Mouse (Mus musculus) hindbrain, postnatal 0 days (tissue): ENCODE measurements around the gene Naip5. TPM values are rescaled to one million over a fixed set of nuclear protein-coding genes. Genes with fewer than 3 reads are reported as not detected.
"Not testable (repeated sequence)": the region's sequence is repeated elsewhere in the genome, so short reads cannot be mapped to it uniquely, and the experiment has no call there.

Source experiments
- ATAC-seq: fragments of 200-750 bp; cut with Nextera tagmentation; 2 replicates; pipeline ENCODE4 v1.8.0; 2017; ENCODE audit warnings: mild to moderate bottlenecking, moderate TSS enrichment, moderate library complexity
- DNase-seq: peaks from one replicate; pipeline ENCODE4 v3.0.0-alpha.2; 2015; ENCODE audit warnings: low spot score
- H3K27ac ChIP-seq: fragments of 300-500 bp; sonication (generic); 2 replicates; pipeline ENCODE4 v1.5.1; 2014; ENCODE audit warnings: mild to moderate bottlenecking
- H3K27me3 ChIP-seq: fragments of 300-500 bp; sonication (generic); 2 replicates; pipeline ENCODE4 v1.6.1; 2014; ENCODE audit warnings: low read length, mixed read lengths; ENCODE audit not compliant: insufficient read depth
- H3K36me3 ChIP-seq: fragments of 300-500 bp; sonication (generic); 2 replicates; pipeline ENCODE4 v1.6.1; 2014; ENCODE audit warnings: low read length, mixed read lengths; ENCODE audit not compliant: insufficient read depth
- H3K4me1 ChIP-seq: fragments of 300-500 bp; sonication (generic); 2 replicates; pipeline ENCODE4 v1.6.1; 2014; ENCODE audit warnings: antibody characterized with exemption, low read length, mixed read lengths; ENCODE audit not compliant: insufficient read depth
- H3K4me2 ChIP-seq: fragments of 300-500 bp; sonication (generic); 2 replicates; pipeline ENCODE4 v1.6.1; 2014; ENCODE audit warnings: low read depth, mild to moderate bottlenecking, low read length, moderate library complexity, mixed read lengths
- H3K4me3 ChIP-seq: fragments of 300-500 bp; sonication (generic); 2 replicates; pipeline ENCODE4 v1.5.1; 2014; ENCODE audit warnings: low read length
- H3K9ac ChIP-seq: fragments of 300-500 bp; sonication (generic); replicated peaks from 2 replicates; pipeline ENCODE4 v1.6.1; 2014; ENCODE audit warnings: mild to moderate bottlenecking, low read length, moderate library complexity, mixed read lengths
- H3K9me3 ChIP-seq: fragments of 300-500 bp; sonication (generic); 2 replicates; pipeline ENCODE4 v1.6.1; 2016; ENCODE audit warnings: low read length, mixed read lengths
- CTCF ChIP-seq: IDR thresholded peaks from 2 replicates; pipeline ENCODE4 v1.5.1; 2016; ENCODE audit warnings: antibody characterized with exemption, control low read depth, low read depth
- WGBS: fragments of 180-500 bp; shearing (Covaris S2); extraction: QIAGEN DNeasy Blood & Tissue Kit; methylation state at CpG from one replicate; pipeline ENCODE4 v1.1.7; 2014; 5-methylcytosine and 5-hydroxymethylcytosine counted together
- polyA plus RNA-seq: library from polyadenylated mRNA; unstranded; fragments of >200 nt; fragmentation: Nextera tagmentation; extraction: Ambion mirVana; gene quantifications from 2 replicates; pipeline ENCODE4 v1.2.1, GENCODE M21; 2015
- total RNA-seq: library from RNA; depleted of rRNA; stranded (reverse); fragments of >200 nt; gene quantifications from 2 replicates; pipeline ENCODE4 v1.2.3, GENCODE M21; 2014

The Naip5 gene
- total and polyA plus RNA-seq, 2 experiments from 2014 or later = 0.13 to 0.31 TPM

DNA sequence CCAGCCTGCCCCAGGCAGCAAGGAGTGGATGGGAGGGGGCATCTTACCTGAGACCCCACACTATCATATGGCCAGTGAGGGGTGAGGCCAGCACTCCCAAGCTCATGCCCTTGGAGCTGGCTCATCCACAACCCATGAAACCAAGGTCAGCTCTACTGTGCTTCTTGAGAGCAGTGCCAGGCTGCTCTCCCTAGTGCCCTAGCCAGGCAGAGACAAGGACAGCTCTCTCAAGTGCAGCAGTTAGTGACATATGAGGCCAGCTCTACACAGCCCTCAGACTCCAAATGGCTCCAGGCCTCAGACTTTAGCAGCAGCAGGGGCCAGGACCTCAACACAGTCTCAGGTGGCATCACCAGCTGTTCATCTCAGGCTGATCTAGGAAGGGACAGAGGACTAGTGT is 2.4 kb downstream of the Naip5 start:
- TF ChIP-seq CTCF = no peak
- ATAC-seq (peak; percentile 40; the same call in 1 of the 2 replicates), DNase-seq (no peak)
- H3K9ac ChIP-seq = no peak overlapping the region
- no peaks in the 10 kb centered on the region for H3K4me1 ChIP-seq
- H3K4me3 ChIP-seq = no peak overlapping the region
- H3K27ac ChIP-seq = no peak overlapping the region
- H3K9me3 ChIP-seq = no peaks in the 10 kb centered on the region
- H3K4me2 ChIP-seq = no peak overlapping the region
- no peaks in the 10 kb centered on the region for H3K27me3 ChIP-seq
- no peaks in the 10 kb centered on the region for H3K36me3 ChIP-seq

DNA sequence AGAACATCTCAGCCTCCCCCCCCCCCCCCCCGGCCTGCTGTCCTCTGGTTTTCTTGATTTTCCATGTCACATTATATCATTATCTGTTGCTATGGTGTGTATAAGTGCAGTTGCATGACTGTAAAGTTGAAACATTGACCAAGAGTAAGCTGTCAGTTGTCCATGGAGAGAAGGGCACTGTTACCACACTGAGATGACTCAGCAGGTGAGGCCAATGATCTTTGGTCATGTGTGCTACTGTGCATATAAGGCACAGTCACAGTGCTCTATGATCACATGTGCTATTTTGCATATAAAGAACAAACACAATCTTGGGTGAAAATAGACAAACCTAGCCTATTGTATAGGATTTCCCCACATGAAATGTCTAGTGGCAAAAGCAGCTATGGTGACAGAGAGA is 32.4 kb downstream of the Naip5 start:
- H3K9me3 ChIP-seq, H3K27ac ChIP-seq, H3K4me3 ChIP-seq, H3K27me3 ChIP-seq, H3K36me3 ChIP-seq, ATAC-seq, H3K4me2 ChIP-seq, DNase-seq, H3K4me1 ChIP-seq, H3K9ac ChIP-seq: not testable (repeated sequence)
- WGBS = 77% methylated on average over 1 of the region's 1 CpGs

DNA sequence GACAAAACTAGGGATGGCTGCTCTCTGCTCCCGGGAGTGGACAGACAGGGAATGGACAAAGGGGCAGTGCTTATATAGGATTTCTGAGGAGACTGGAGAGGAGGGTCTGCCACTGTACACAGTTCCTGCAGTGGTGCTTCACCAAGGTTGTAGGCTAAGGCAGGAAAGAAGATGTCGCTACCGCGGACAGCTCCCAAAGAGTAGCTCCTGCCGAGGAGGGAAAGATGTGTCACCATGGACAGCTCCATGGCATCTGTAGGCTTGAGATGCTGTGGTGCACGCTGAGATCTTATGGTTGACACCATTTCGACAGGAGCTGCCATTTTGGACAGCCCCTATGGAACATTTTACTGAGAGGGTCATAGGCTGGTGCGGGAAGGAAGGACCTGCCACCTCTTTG is 35.6 kb downstream of the Naip5 start:
- Histone ChIP-seq H3K27ac (no peak overlapping the region), H3K9ac (no peak overlapping the region), H3K36me3 (no peaks in the 10 kb centered on the region), H3K9me3 (no peaks in the 10 kb centered on the region), H3K4me3 (no peak overlapping the region), H3K4me1 (no peaks in the 10 kb centered on the region), H3K27me3 (no peaks in the 10 kb centered on the region), H3K4me2 (no peak overlapping the region)
- no peak for TF ChIP-seq CTCF
- DNase-seq (peak; percentile 10), ATAC-seq (no peak)
- 31% methylated on average over 8 of the region's 8 CpGs for WGBS

DNA sequence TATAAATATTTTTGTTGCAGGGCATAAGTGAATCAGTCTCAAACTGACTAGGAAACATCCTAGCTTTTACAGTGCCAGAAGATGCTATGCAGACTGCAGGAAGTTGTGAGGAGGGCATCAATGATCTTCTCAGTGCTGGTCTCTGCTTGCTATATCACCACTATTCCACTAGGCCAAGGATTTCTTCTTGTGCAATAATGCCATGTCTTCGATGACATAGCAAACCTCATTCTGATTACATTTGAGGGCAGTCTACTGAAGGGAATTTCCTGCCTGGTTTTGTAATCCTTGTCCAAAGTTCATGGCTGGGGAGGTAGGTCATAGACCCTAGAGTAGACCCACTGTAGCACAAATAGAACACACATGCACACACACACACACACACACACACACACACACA is 42.8 kb downstream of the Naip5 start:
- WGBS = 92% methylated on average over 1 of the region's 1 CpGs
- Histone ChIP-seq H3K9me3 (no peaks in the 10 kb centered on the region), H3K36me3 (no peaks in the 10 kb centered on the region), H3K27me3 (no peaks in the 10 kb centered on the region), H3K4me3 (no peak overlapping the region), H3K4me2 (no peak overlapping the region), H3K4me1 (no peaks in the 10 kb centered on the region), H3K9ac (no peak overlapping the region), H3K27ac (no peak overlapping the region)
- TF ChIP-seq CTCF = no peak
- ATAC-seq (no peak), DNase-seq (no peak)

DNA sequence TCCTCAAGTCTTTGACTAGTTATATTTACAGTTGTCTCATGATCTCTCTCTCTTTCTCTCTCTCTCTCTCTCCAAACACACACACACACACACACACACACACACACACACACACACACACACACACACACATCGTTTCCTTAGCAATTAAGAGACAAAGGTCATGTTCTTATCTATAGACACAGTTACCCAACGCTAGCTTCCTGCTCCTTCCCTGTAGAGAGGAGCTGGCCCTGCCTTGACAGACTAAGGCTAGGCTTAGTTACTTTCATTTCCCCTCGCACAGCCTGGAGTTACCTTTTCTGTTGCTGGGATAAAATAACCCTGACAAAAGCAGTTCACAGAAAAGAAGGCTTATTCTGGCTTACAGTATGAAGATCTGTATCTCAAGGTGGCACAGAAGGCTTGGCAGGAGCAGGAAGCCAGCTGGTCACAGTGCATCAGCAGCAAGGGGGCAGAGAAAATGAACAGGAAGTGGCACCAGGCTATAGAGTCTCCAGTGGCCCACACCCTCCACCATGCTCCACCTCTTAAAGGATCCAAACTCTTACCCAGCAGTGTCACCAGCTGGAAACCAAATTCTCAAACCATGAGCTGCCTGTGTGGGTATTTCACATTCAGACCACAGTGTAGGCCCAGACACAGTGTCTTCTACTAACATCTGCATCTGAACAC is 44.3 kb downstream of the Naip5 start, which contains the start of gene Naip2:
Gene Naip2 (minus strand): TSS at position 434 of the 675 bp plus-strand sequence.
- H3K4me3 ChIP-seq, H3K36me3 ChIP-seq, H3K4me2 ChIP-seq, ATAC-seq, H3K4me1 ChIP-seq, H3K9ac ChIP-seq, H3K27ac ChIP-seq, H3K9me3 ChIP-seq, H3K27me3 ChIP-seq, DNase-seq: not testable (repeated sequence)
- WGBS = 67% methylated on average over 3 of the region's 3 CpGs

DNA sequence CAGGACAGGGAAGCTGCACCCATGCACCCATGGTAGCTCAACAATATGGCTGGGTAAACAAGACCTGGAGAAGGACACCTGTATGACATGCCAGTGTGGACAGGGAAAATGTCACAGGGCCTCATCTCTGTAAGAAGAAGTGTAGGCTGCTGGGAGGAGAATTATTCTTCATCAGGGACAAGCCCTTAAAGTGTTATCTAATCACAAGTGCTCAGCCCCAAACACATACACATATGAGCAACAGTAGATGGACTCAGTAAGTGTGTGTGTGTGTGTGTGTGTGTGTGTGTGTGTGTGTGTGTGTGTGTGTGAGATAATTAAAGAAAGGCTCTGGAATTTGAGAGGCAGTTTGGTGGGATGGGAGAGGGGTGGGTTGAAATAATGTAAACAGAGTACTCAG is 45.3 kb downstream of the Naip5 start:
- no peak for DNase-seq
- Histone ChIP-seq H3K9ac (no peak overlapping the region), H3K27me3 (no peaks in the 10 kb centered on the region), H3K36me3 (no peaks in the 10 kb centered on the region), H3K4me3 (no peak overlapping the region), H3K4me1 (no peaks in the 10 kb centered on the region), H3K4me2 (no peak overlapping the region), H3K9me3 (no peaks in the 10 kb centered on the region), H3K27ac (no peak overlapping the region)
- ATAC-seq = no peak
- no peak for TF ChIP-seq CTCF

DNA sequence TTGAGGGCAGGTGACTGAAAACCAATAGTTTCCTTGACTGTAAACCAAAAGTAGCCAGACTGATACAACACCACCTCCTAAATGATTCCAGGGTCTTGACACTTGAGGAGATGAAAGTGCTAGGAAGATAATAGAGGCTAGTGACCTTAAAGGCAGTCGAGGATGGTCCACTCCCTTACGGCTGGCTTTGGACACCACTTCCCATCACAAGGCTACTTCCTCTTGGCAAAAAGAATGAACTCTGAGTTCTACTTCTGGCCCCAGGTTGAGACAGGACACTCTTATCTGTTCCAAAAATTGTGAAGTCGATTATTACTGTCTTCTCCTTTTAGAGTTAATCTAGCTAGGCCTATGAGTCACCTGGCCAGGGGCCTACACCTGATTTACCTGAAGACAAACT is 50.7 kb downstream of the Naip5 start:
- Histone ChIP-seq H3K4me2 (no peak overlapping the region), H3K4me1 (no peaks in the 10 kb centered on the region), H3K9me3 (no peaks in the 10 kb centered on the region), H3K27ac (no peak overlapping the region), H3K4me3 (no peak overlapping the region), H3K36me3 (no peaks in the 10 kb centered on the region), H3K9ac (no peak overlapping the region), H3K27me3 (no peaks in the 10 kb centered on the region)
- no peak for DNase-seq
- no peak for TF ChIP-seq CTCF
- 84% methylated on average over 3 of the region's 3 CpGs for WGBS
- ATAC-seq = no peak

DNA sequence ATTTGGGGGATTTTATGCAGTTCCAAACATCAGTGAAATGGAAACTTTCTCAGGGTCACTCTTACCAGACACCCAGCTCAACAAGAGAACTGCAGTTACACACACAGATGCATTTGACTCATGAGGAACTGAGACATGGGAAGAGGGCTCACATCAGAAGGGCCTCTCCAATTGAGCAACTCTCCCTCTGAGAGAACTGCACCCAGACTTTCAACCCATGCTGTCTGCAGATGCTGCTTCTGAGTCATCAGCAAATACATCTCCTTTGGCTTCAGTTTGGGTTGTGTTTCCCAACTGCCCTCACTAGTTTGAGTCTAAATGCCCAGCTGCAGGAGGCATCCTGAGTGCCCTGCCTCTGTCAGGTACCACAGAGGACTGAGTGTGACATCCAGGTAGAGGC is 63.0 kb downstream of the Naip5 start:
- not testable (repeated sequence) for H3K4me1 ChIP-seq, H3K27ac ChIP-seq, ATAC-seq, H3K4me3 ChIP-seq, H3K9me3 ChIP-seq, H3K36me3 ChIP-seq, H3K9ac ChIP-seq, H3K4me2 ChIP-seq, H3K27me3 ChIP-seq, DNase-seq

DNA sequence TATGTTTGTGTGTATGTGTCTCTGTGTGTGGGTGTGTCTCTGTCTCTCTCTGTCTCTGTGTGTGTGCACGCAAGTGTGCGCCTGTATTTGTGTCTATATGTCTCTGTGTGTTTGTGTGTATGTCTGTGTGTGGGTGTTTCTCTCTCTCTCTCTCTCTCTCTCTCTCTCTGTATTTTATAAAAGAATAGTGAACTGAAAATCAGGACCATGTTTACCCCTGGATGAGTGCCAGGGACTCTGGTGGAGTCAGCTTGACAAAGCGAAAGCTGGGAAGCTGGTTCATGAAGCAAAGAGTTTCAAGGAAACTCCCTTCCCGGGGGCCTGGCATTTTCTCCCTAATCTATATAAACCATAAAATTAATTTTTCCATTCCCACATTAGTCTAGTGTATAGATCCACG is 71.8 kb downstream of the Naip5 start:
- not testable (repeated sequence) for H3K9me3 ChIP-seq, H3K9ac ChIP-seq, ATAC-seq, H3K36me3 ChIP-seq, DNase-seq, H3K4me1 ChIP-seq, H3K27ac ChIP-seq, H3K4me2 ChIP-seq, H3K27me3 ChIP-seq, H3K4me3 ChIP-seq
- 74% methylated on average over 3 of the region's 5 CpGs for WGBS

DNA sequence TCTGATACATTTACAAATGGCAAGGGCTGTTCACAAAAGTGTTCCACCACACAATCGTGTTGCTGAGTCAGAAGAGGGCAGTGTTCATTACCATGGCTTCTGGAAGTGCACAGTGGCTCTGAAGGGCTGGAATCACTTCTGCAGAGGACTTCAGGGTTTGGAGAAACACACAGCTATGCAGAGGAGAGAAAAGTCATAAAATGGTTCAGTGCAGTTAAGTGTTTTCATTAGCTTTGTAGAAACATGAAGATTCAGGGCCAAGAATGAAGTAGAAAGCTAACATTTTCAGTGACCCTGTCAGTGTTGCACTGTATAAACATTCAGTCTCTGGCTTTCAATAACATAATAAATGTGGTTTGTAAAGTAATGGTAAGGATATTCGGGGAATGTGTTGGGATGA is 79.7 kb downstream of the Naip5 start:
- H3K9me3 ChIP-seq, H3K27ac ChIP-seq, DNase-seq, H3K4me2 ChIP-seq, H3K4me1 ChIP-seq, H3K4me3 ChIP-seq, H3K27me3 ChIP-seq, H3K9ac ChIP-seq, ATAC-seq, H3K36me3 ChIP-seq: not testable (repeated sequence)
- whole genome bisulfite sequencing = 68% methylated on average over 2 of the region's 2 CpGs
